Mouse (Mus musculus): ENCODE data around the gene Gm49321.

The Gm49321 gene

DNA sequence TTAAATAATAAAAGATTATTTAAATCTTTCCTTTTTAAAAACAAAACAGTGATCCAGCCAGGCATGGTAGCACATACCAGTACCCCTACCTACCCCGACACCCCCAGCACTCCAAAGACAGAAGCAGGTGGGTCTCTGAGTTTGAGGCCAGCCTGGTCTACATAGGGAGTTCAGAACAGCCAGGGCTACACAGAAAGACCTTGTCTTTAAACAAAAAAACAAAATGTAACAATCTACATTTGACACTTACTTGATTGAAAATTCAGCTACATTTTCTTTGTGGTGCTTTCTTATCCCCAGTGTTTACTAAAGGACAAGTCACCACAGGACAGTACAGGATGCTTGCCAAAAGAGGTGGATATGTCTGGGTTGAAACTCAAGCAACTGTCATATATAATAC is at the start of gene Gm49321:
Gm49321 (plus strand) TSS at position 301 of the 400 bp plus-strand sequence.
- DNase-seq (ENCODE audit: low spot score in 2 of 2), result no peak

- DNase-seq (ENCODE audit: low spot score in 2 of 2), result no peak
Measured at GRCm38 (mm10) chr12:73888003-73888783, 49.3 kb upstream of the Gm49321 start.

DNA sequence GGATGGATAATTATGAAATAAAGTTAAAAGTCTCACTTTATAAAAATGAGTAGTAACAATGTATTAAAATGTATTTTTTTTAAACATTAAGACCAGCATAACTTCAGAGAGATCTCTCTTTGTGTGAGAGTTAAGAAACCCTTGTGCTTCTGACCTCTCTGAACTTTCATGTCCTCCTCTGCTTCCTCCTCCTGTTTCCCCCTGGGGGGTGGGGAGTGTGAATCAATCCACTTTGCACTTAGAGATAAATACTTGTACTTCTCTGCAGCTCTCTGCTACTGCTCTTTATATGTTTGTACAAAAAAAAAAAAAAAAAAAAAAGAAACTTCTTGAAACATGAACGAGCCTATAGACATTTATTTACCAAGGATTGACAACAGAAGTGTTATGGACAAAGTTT is 47.9 kb upstream of the Gm49321 start:
- DNase-seq (ENCODE audit: low spot score in 2 of 2), result no peak

DNA sequence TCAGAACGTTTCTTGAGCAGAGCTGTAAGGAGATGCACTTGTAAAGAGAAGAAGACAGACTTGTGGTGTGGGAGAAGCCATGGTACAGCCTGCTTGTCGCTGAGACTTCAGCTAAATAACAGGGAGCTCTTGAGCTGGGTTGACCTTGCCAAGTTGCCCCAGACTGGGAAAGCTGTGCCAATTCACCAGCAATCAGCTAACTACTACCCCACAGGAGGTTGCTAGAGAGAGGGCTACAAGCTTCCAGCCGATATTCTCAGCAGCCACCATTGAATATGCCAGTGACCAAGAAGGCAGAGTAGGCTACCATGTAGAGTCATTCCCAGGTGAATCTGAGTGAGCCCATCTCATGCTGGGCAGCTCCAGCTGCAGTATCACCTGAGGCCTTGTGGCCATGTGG is 47.4 kb upstream of the Gm49321 start:
- no peak for DNase-seq (ENCODE audit: low spot score in 2 of 2)

DNA sequence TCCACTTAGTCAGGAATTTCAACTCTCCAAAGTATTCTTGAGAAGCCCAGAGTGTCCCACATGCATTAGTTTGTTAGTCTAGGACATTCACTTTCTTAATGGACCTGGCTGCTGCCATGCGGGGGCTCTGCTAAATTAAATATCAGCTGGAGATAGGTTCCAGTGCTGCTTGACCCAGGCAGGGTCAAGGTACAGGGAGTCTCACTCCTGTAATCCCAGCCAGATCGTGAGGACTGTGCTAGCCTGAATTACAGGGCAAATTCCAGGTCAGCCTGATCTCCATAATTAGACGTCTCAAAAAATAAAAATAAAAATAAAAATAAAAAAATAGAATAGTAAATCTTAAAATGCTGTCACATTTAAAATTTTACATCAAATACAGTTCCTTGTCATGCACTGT is 44.8 kb upstream of the Gm49321 start:
- no peak for DNase-seq (ENCODE audit: low spot score in 2 of 2)

DNA sequence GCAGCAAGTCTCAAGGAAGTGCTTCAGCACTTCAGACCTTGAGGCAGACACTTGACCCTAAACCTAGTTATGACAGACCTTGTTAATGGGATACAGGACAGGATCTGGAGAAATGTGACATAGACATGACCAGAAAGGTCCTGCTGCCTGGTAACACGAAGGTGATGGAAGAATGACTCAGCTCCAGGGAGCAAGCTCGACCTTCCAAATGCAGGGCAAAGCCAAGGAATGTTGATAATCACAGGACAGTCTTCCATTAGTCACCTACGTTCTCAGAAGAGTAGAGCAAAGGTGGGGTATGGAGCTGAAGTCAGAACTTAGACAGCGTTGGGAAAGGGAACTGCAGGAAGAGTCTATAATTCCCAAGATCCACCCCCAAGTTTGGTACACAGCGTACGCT is 42.6 kb upstream of the Gm49321 start:
- DNase-seq (ENCODE audit: low spot score in 2 of 2), result no peak

- DNase-seq (ENCODE audit: low spot score in 2 of 2), result no peak
Measured at GRCm38 (mm10) chr12:73895674-73896073, 41.8 kb upstream of the Gm49321 start.

GRCm38 (mm10) chr12:73896471-73896870 is 41.0 kb upstream of the Gm49321 start:
- DNase-seq (ENCODE audit: low spot score in 2 of 2), result no peak

- DNase-seq (ENCODE audit: low spot score in 2 of 2), result no peak
Measured at GRCm38 (mm10) chr12:73898281-73898680, 39.2 kb upstream of the Gm49321 start.

DNA sequence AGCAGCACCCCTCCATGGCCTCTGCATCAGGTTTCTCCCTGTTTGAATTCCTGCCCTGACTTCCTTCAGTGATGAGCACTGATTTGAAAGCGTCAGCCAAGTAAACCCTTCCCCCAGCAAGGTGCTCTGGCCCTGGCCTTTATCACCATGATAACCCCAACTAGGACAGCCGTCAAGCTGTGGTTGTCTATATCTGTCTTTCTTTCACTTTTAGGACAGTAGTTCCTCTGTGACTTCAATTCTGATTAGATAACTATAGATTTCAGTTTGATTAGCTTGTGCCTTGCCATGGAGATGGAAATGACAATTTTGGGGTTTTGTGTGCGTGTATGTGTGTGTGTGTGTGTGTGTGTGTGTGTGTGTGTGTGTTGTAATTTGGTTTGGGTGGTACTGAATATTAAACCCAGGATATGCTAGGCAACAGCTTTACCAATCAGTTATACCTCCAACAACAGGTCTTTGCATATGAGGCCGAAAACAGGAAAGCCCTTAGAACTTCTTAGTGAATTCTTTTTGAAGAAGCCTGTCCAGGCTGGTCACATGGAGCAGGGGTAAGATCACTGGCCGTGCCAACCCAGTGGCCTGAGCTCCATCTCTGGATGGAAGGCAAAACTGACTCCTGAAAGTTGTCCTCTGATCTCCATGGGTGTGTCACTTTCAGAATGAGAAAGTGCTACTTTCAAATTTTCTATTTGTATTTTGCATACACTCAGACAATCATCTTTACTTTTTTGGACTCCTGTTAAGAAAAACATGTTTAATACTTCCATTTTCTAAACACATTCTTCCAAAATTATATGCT is 33.1 kb upstream of the Gm49321 start:
- no peak for DNase-seq (ENCODE audit: low spot score in 2 of 2)

DNA sequence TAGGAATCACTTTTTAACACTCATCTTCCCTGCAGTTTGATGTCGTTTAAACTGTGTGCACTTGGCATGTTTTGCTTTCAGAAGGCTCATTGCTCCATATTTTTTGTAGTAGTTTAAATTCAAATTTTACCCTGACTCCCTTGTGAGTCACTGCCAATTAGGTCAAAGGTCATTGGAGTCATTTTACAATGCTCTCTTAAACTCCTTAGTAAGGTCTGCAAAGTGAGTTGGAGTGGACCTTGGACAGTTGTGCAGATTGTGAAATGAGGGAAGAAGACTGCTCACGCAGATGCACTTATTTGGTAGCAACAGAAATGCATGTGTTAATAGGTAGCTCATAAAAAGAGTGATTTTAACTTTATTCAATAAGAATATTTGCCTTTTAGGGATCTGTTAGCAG is 32.4 kb upstream of the Gm49321 start:
- DNase-seq (ENCODE audit: low spot score in 2 of 2), result no peak

DNA sequence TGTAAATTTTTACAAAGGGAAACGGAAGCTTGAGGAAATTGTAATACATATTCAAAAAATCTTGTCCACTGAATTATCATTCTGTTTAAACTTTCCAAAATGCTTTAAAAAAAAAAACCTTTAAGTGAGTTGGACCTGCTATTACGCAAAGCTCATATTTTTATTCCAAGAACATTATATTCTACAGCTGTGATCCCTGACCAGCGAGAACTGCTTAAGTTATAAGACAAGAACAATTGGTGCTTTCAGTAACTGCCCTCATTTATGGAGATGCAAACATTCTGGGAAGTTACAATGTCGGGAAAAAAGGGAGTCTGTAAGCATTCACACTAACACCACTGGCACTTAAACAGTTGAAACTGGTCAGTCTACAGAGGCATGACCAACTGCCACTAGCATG is 31.9 kb upstream of the Gm49321 start:
- DNase-seq (ENCODE audit: low spot score in 2 of 2), result no peak

- DNase-seq (ENCODE audit: low spot score in 2 of 2), result no peak
Measured at GRCm38 (mm10) chr12:73907079-73907672, 30.3 kb upstream of the Gm49321 start.

- peak; percentile 89 to 97 for DNase-seq (ENCODE audit: low spot score in 2 of 2)
Measured at GRCm38 (mm10) chr12:73907673-73908150, 29.7 kb upstream of the Gm49321 start.

- DNase-seq (ENCODE audit: low spot score in 2 of 2), result peak; percentile 52 to 63
Measured at GRCm38 (mm10) chr12:73908274-73909012, 29.0 kb upstream of the Gm49321 start.

DNA sequence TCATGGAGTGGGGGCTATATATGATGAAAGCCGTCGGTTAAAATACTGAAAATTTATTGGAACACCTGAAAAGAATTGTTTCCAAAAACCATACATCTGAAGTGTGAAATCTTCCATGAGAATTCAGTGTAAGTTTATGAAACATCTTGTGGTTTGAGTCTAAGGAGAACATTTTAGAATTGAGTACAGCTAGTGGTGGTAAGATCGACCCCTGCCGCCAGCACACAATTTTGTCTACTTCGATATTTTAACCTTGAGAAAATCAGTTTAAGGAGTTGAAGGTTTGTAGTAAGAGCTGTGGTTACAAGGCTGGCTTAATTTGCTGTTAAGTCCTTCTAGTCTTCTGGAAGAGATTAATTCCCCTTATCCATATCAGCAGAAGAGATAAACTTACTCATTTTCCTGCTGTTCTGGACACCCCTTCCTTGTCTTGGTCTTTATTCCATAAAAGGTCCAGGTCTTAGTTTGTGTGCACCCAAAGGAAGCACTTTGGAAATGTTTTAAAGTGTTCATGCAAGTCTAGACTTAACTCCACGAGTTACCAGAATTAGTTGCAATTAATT is 28.4 kb upstream of the Gm49321 start:
- no peak for DNase-seq (ENCODE audit: low spot score in 2 of 2)

- no peak for DNase-seq (ENCODE audit: low spot score in 2 of 2)
Measured at GRCm38 (mm10) chr12:73918479-73918878, 19.0 kb upstream of the Gm49321 start.

DNA sequence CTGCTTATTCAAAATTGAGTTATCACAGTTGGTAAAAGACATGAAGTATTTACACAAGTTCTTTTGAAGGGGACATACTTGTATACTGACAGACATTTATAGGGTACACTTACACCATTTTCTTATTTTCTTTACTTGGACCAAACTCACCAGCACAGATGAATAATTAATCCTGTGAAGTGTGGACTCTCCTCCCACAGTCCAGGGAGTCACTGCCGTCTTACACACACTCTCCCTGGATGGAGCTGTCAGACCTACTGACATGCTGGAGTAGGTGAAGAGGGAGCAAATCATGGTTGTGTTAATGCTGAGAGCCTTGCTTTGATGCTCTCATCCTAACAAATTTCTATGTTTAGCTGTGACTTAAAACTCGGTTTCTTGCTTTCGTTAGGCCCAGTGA is 7.2 kb upstream of the Gm49321 start:
- DNase-seq (ENCODE audit: low spot score in 2 of 2), result no peak

GRCm38 (mm10) chr12:73931274-73931673 is 6.2 kb upstream of the Gm49321 start:
- peak in 1 of 2 experiments; percentile 27 for DNase-seq (ENCODE audit: low spot score in 2 of 2)

DNA sequence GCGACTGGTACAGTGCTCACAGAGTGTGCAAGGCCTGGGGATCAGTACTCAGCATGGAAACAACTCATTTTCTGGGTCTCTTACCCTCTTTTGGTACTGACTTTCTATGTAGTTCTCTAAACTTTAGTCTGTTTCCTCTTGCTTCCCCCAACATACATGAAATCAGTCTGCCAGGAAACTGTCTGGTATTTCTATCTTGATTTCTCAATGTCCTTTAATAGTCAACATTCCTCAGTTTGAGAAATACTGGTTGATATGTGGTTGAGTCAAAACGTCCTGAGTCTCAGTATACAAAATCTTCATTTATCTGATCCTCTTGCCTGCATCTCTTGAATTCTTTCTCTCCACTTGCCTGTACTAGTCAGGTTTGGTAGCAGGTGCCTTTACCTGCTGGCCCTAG is 2.9 kb upstream of the Gm49321 start:
- DNase-seq (ENCODE audit: low spot score in 2 of 2), result no peak

DNA sequence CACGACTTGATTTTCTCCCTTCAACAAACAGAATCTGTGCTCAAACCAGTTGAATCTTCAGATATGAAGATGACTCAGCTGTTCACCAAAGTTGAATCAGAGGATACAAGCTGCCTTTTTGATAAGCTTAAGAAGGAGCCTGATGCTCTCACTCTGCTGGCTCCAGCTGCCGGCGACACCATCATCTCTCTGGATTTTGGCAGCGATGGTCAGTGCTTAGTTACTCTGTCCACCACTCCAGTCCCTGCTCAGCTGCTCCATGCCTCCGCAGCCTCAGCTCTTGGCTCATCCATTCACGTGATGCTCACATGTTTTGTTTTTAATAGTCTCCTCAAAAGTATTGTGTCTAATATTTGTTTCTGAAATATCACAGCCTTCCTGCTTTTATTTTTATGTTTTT is 2.1 kb downstream of the Gm49321 start:
- DNase-seq (ENCODE audit: low spot score in 2 of 2), result no peak

All from cerebellum, postnatal 4 days (tissue).